Mouse (Mus musculus) WW6 (cell line): Measurements from ENCODE around the gene Unc93b1.
A peak's percentile ranks its signal among the peaks of the same experiment; 100 is the strongest.

Experiments used
- DNase-seq: peaks from one replicate; pipeline ENCODE4 v3.0.0-alpha.2; 2013; ENCODE audit warnings: low read depth, low spot score

Gene Unc93b1

DNA sequence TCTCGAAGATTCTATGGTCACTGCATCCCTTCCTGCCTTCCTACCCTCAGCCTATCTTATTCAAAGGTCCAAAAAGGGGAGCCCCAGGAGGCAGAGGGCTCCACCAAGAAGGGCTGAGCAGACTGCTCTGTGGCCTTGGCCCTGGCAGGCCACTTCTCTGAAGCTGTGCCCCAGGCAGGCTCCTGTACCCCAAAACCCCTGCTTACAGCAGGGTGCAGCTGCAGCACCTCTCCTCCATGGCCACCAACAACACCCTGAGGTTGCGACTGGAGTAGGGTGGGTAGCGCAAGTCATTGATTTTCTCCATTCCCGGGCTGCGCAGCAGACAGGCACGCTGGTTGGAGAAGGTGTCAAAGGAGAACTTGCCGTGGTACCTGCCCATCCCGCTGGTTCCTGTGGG, 21.3 kb upstream of the Unc93b1 start:
- no peak for DNase-seq

DNA sequence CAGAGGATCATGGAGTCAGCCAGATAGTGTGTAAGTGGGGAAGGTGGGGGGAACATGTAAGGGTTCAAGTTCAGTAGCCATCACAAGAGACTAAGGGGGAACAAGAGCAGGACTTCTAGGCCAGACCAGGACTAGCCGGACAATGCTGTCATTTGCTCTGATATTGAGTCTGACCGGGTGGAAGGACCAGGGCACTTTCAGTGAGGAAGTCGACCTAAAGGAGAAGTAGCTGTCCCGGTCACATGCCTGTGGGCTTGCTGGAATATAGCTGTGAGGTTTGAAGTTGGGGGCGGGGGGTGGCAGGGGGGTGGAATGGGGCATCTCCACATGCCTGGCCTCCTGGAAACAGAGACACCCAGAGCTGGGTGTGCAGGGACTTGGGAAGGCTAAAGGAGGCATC, 20.5 kb upstream of the Unc93b1 start:
- DNase-seq, result no peak

DNA sequence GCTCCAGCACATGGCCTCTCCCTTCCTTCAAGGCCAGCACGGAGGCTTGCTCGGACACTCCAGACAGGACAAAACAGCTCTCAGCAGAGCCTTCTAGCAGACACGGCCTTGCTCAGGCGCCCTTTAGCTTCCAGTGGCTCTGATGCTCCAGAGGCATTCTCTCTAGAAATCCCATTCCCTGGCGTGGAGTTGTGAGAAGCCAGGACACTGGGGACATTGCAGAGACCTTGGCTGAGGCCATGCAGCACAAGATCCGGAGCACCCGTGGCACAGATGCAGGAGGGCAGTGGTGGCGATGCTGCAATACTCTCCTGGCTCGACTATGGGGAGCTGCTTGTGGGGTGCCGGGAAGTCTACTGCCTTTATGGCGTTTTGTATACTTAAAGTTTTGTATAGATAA, 18.3 kb upstream of the Unc93b1 start:
- no peak for DNase-seq

DNA sequence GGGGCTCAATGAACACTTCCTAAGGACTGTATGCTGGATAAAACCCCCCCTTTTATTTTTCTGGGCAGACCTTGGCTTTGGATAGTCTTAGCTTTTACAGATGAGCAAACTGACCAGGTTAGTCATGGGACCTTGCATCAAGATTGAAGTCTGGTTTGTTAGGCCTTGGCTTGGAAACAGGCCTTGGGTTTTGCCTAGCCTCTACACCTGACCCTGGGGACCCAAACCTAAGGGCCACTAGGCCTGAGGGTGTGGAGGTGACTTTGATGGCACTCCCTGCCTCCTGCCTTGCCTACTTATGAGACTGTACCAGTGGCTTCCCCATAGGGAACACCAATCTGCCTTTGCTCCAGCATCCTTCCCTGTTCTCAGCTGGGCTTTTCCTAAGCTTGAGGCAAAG, 15.1 kb upstream of the Unc93b1 start:
- DNase-seq, result no peak

- no peak for DNase-seq
Observed at GRCm38 (mm10) chr19:3922661-3923371, 12.2 kb upstream of the Unc93b1 start.

- no peak for DNase-seq
Observed at GRCm38 (mm10) chr19:3923586-3923985, 11.4 kb upstream of the Unc93b1 start.

DNA sequence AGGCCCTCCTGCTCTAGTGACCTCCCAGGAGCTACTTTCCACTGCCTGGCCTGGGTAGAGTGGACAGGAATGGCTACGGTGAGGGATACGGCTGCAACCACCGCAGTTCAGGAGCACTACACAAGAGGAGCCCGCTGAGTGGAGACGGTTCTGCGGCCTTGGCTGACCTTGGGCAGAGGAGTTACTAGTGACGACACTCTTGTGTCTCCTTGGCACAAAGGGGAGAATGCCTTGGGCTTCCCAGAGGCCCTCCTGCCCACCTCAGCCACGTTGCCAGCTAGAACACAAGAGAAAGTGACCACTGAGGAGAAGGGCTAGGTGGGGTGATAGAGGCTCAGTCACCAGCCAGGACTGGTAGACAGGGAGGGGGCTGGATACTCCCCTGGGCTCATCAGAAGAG, 10.8 kb upstream of the Unc93b1 start:
- DNase-seq, result no peak

DNA sequence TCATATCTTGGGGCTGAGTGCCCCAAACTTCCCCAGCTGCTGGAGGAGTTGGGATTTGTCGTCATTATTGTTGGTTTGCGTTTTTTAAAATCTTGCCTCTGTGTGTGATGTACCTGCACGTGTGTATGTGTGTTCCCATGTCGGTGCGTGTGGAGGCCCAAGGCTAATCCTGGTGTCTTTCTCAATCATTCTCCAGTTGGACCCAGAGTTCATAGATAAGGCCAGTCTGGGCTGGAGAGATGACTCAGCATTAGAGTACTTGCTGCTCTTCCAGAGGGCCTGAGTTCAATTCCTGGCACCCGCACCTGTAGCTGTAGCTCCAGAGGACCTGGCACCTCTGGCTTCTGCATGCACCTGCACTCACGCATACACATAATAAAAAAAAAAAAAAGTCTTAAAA, 10.1 kb upstream of the Unc93b1 start:
- DNase-seq, result no peak

- no peak for DNase-seq
Observed at GRCm38 (mm10) chr19:3925859-3926258, 9.1 kb upstream of the Unc93b1 start.

- no peak for DNase-seq
Observed at GRCm38 (mm10) chr19:3926279-3926678, 8.7 kb upstream of the Unc93b1 start.

DNA sequence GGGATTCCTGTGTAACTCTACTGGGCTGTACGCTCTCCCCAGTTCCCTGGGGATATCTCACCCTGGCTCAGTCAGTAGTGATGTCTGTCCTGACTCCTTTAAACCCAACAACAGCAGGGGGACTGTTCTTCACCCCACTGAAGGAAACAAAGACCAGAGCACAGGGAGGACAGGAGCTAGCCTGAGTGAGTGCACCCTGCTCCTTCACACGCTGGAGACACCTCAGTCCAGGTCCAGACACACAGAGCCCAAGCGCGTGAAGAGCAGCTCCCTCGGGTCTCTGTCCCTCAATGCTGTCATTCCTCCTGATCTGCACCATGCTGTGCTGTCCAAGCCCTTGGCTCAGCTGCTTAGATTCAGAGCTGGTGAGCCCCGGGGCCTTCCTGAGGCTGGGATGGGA, 8.3 kb upstream of the Unc93b1 start:
- DNase-seq, result no peak

DNA sequence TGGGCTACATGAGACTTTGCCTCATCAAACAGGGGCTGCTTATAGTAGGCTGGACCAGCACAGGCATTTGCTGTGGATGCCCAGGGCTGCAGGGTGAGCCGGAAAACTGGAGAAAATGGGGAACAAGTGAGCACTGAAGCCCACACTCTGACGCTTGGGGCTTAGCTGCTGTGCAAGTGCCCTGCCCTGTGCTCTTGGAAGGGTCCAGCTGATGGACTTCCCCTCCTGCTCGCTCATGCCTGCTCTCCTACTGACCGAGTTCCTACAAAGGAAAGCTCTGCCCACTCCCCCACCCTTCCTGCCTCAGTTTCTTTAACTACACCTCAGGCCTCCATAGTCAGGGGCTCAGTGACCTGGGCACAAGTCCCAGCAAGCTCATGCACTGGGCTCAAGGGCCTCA, 7.0 kb upstream of the Unc93b1 start:
- no peak for DNase-seq

DNA sequence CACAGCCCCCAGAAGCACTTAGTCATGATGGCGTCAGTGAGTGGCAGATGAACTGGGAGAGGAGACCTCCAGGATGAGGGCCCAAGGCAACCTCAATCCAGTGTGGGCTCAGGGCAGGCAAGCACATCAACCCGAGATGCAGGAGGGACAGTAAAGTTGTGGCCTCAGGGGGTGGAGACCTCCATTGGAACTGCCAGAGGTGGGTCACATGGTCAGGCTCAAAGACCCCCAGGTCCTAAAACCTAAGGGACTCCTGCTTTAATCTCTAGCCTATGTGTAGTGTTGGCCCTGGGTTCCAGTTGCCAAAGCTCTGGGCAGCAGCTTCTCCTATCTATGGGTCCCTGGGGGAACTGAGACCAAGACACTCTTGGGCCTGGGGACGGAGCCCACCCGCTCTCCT, 6.2 kb upstream of the Unc93b1 start:
- DNase-seq, result no peak

DNA sequence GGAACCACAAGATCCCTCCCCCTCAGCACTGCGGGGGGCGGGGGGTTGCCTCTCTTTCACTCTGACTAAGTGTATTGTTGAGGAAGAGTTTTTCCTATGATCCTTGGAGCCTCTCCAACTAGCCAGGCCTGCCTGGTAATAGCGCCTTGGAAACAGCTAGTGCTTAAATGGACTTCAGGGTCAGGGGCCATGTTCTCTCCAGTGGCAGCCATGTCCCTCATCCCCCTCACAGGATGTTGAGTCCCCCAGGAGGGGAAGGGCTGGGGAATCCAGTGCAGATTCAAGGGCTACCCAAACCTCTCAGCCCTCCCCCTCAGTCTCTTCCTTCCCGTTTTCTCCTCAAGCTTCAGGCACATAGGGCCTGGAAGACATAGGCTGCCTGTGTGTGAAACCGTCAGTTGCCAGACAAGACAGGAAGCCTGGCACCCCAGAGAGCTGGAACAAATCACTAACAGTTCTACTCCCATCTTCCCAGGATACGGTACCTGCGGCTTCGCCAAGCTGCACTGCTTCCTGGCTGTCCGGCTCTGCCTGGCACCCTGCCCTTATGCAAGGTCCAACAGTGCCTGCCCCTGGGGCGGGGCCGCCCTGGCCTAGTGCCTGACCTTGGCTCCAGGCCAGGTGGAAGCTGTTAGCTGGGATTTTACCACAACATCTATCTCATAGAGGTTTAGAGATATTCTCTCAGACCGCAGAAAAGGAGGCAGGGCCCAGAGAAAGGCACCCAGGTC, 5.6 kb upstream of the Unc93b1 start, which contains the start of gene Aldh3b1:
Gene Aldh3b1 (minus strand): TSS at position 598 of the 731 bp plus-strand sequence.
- DNase-seq, result no peak

- no peak for DNase-seq
Observed at GRCm38 (mm10) chr19:3930262-3931057, 4.5 kb upstream of the Unc93b1 start.

- DNase-seq, result no peak
Observed at GRCm38 (mm10) chr19:3931716-3932115, 3.3 kb upstream of the Unc93b1 start.

DNA sequence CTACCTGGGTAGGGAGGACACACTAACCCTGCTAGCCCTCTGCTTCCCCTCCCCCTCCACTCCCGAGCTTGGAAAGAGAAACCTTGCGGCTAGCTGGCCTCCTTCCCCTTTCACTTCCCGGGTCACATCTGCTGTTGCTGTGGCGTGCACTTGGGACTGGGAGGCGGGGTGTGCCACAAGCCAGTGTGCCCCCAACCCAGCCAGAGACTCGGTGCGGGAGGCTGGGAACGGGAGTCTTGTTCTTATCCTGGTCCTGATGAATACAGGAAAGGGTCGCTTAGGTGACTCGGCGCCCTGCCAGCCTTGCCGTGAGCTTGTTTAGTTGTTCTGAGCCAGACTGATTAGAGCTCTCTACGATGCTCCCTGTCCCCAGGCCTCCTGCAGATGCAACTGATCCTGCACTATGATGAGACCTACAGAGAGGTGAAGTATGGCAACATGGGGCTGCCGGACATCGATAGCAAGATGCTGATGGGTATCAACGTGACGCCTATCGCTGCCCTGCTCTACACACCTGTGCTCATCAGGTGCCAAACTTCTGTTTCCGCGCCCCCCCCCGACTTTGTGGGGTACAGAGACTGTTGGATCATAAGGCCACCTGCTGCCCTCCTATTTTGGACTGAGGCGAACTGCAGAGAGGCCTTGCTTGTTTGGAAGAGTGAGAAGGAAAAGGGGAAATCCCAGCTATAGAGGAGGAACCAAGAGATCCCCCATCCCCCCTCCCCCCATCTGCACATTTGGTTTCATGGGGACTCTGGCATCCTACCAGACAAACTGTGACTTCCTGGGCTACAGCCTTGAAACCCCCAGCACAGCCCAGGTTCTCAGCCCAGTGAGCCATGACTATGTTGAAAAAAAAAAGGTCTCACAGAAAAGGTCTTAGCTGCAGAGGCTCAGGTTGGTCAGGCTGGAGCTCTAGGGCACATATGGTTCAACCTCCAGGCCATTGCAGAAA, 1.2 kb downstream of the Unc93b1 start:
- no peak for DNase-seq

GRCm38 (mm10) chr19:3942315-3942714, 7.3 kb downstream of the Unc93b1 start:
- DNase-seq, result no peak

- peak; percentile 74 for DNase-seq
Observed at GRCm38 (mm10) chr19:3942986-3943735, 8.2 kb downstream of the Unc93b1 start.

DNA sequence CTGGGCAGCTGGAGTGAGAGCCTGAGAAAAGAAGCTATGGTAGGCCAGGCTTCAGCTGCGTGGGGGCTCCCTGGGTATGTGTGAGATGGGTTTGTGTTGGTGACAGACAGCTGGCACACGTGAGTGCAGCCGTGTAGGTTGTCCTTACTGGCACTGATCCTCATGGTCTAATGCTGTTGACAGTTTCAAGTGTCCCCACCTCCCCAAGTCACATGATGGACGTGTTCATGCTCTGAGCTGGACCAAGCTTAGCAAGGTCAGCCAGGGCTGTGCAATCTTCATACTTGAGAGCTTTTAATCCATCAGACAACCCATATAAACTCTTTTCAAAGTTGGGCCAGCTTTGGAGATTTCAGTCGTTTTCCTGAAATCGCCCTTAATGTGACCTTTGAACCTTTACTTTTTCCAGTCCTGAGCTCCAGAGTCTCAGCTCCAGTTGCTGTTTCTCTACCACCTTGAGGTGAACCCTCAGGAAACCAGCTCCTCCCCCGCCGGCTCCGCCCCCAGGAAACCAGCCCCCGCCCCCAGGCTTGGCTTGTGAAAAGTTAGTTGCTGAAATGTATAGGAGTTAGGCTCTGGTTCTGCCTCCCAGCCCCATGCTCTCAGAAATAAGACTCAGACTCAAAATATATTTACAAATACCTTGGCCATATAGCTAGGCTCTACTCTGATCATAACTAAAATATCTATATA, 11.0 kb downstream of the Unc93b1 start:
- no peak for DNase-seq
